Mouse (Mus musculus) 416B (cell line): Measurements from ENCODE around the gene Rsph4a.
"Not testable (repeated sequence)": the region's sequence is repeated elsewhere in the genome, so short reads cannot be mapped to it uniquely, and the experiment has no call there.

Experiments used
- DNase-seq: peaks from one replicate; pipeline ENCODE4 v3.0.0; 2011; ENCODE audit warnings: low read depth

Gene Rsph4a

DNA sequence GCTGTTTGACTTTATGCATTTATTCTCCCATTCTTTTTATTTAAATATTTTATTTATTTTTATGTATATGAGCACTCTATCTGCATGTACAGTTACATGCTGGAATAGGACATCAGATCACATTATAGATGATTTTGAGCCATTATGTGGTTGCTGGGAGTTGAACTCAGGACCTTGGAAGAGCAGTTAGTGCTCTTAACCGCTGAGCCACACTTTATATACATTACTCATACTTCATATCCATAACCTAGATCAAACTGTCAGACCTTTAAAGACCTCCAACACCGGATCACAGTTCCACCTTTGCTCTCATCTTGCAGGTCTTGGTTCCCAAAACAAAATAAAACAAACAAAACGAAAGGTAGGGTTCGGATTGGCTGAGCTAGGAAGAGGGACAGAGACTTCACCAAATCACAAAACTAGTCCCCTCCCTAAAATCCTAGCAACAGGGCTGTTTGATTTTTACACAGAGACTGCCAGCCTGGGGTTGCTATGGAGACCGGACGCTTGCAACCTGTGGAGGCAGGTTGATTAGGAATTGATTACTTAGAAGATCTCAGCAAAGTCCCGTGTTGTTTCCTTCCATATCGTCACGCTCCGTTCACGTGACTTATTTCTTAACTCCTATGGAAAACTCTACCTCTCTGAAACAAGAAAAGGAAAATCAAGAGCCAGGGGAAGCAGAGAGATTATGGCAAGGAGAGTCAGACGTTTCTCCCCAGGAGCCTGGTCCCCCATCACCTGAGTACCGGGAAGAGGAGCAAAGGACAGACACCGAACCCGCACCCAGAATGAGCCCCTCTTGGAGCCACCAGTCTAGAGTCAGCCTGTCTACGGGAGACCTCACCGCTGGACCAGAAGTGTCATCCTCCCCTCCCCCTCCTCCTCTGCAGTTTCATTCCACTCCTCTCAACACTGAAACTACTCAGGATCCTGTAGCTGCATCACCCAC lies at the start of gene Rsph4a:
Gene Rsph4a, plus strand, starts transcription at position 582 of the 952 bp plus-strand sequence.
- no peak for DNase-seq

DNA sequence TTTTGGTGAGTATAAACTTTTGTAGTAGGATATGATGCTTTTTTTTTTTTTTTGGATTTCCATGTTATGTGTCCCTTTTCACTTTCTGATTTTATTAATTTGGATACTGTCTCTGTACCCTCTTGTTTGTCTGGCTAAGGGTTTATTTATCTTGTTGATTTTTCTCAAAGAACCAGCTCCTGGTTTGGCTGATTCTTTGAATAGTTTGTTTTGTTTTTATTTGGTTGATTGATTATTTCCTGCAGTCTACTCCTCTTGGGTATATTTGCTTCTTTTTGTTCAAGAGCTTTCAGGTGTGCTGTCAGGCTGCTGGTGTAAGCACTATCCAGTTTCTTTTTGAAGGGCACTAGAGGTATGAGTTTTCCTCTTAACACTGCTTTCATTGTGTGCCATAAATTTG lies 47.5 kb upstream of the Rsph4a start, which contains the start of gene Sult3a1:
Gene Sult3a1, plus strand, starts transcription at position 301 of the 400 bp plus-strand sequence.
- no peak for DNase-seq

DNA sequence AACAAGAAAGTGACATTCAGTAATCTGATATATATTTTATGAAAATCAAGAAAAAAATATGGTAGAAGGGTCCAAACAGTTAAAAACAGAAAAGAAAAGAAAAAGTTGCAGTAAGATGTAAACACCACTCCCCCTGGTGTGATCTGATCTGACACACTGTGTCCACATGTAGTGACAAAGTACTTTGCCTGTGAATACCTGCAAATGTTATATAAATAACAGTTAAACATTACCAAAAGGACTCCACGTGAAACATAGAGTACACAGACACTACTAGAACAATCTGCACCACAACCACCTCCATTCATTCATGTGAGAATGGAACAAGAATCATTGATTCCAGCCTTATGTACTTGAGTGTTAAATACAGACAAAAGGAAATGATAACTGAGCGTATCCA lies 38.9 kb upstream of the Rsph4a start:
- DNase-seq, result no peak

DNA sequence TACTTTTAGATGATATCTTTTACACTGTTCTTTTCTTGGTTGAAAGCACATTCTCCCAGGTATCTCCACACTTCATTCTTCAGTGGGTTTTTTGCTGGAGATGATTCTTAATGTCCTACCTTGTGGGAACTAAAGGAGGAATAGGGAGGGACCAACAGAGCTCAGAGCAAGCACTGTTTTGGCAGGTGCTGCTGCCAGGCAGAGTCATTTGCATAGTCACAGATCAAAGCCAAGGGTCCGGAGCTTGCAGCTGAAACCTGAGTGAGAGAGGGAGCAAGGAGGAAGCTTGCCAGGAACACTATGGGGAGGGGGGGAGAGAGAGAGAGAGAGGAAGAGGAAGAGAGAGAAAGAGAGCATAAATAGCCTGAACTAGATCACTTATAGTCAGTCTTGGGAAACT lies 34.5 kb upstream of the Rsph4a start:
- no peak for DNase-seq

DNA sequence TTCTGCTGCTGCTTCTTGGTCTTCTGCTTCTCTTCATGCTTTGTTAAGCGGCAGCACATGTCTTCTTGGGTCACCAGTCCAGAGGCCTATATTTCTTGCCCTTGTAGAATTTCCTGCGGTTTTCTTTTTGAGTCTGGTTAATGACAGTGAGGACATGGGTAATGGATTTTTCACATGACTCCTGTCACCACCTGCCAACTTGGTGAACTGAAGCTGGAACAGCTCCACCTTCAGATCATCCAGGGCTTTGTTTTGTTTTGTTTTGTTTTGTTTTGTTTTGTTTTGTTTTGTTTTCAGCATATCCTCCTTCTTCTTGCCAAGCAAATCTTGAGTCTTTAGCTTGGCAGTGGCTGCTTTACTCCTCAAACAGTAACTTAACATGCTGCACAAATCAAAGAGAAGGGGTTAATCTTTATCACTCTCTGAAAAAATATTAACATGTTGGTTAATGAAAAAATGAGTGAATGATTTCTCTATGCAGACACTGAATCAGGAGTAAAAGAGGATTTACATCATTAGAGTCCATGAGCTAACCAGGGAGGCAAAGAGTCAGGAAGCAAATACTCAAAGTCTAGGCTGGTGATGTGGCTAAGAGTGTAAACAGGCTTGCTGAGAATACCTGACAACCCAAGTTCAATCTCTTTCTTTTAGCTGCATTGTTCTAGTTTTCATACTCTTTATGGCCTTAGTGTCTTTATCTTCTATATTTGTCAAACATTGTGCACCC lies 32.1 kb upstream of the Rsph4a start:
- no peak for DNase-seq

DNA sequence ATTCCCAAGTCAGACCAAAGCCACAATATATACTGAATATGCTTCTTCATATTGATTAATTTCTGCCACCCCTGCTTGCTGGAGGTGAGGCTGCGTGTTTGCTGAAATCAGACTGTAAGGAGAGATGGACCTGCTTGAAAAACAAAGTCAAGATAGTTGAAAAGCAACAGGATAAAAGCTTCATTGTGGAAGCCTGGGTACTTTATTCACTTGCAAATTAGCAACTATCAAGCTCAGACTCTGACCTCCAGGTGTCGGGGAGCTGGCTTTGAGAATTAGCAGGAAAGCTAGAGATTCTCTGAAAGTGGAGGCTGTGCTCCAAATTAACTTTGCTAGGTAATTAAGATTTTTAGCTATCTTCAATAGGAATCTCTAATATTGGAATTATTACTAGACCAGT lies 22.5 kb upstream of the Rsph4a start:
- not testable (repeated sequence) for DNase-seq

DNA sequence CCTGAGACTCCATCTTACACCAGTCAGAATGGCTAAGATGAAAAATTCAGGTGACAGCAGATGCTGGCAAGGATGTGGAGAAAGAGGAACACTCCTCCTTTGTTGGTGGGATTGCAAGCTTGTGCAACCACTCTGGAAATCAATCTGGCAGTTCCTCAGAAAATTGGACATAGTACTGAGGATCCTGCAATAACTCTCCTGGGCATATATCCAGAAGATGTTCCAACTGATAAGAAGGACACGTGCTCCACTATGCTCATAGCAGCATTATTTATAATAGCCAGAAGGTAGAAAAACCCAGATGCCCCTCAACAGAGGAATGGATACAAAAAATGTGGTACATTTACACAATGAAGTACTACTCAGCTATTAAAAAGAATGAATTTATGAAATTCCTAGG lies 3.4 kb upstream of the Rsph4a start:
- not testable (repeated sequence) for DNase-seq

DNA sequence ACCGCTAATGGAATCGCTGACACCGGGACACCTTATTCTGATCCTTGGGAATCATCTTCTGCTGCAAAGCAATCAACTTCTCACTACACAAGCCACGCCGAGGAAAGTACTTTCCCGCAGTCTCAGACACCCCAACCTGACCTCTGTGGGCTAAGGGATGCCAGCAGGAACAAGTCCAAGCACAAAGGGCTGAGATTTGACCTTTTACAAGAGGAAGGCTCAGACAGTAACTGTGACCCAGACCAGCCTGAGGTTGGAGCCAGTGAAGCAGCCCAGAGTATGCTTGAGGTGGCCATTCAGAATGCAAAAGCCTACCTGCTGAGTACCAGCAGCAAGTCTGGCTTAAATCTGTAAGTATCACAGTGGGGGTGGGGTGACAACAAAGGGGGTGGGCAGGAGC lies 578 bp downstream of the Rsph4a start:
- no peak for DNase-seq

DNA sequence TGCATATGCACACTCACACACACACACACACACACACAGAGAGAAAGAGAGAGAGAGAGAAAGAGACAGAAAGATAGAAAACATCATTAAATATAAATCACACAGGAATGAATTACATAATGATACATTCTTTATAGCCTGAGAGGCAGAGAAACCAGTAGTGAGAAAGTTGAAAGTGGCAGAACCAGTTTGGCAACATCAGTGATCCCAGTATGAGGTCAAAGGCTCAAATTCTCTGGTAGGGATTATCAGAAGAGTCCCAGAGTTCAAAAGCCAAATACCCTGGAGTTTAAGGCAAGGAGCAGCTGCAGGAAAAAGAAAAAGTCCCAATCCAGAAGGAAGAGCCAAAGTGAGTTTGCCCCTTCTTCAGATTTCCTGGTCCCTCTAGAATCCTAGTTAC lies 35.8 kb downstream of the Rsph4a start:
- DNase-seq, result no peak

DNA sequence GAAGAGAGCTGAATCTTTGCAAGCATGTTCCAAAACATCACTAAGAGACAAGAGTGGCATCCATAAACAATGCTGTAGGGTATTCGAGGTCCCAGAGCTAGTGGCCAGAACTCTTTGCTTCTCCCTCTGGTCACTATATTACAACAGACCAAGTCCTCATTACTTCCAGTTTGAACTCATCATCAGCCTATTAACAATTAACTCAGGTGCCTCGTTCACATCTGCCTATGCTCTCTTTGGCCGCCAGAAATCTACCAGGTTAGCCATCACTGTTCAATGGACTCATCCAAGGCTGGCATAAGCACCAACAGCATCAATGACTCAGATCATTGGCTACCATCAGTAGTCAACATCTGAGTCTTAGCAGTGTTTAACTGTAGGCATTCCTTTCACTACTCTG lies 40.5 kb downstream of the Rsph4a start:
- no peak for DNase-seq

DNA sequence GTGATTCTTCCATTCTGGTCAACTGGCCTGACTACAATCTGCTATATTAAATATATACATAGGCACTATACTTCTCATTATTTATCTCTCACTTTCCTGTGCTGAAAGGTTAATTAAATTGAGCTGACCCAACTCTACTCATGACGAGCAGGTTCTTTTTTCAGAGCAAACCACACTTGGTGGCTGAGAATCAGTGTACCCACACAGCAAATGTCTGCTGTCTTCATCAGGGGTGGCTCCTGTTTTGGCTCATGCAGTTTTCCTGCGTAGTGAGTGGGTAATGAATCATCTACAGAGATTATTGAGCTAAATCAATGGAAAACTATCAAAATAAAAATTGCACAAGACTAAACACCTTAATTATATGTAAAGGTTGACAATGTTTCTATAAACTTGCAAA lies 41.4 kb downstream of the Rsph4a start:
- no peak for DNase-seq

DNA sequence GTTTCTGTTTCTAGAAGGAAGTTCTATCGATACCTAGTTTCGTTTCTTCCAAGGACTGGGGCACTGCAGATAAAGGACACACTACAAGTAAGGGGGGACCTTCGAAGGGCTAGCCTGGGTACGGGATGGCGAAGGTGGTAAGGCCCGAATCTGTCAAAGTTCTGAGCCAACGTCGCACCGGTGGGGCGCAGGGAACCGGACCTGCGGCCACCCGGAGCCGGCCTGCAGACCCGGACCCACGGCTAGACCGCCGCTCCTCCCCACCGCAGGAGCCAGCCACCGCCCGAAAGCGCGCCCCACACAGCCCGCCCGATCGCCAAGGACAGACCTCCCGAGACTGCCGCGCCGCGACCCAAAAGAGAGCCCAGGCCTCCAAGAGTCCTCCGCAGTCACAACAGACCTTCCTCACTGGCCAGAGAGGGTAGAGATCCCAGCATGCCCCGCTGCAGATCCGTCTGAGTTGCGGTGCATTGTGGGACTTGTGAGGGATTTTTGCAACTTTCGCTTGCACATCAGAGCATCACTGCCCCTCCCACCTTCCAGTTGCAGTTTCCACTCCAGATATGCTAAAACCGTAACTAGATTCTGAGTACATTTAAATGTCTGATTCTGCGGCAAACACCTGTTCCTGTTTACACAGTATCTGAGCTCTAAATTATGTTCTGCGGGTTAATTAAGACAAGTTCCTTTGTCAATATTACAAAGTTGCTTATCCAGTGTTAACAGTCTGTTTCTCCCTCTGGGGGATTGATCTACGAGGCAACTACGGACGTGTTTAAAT lies 46.1 kb downstream of the Rsph4a start, which contains the start of gene Zup1:
Gene Zup1, minus strand, starts transcription at position 467 of the 781 bp plus-strand sequence.
- DNase-seq, result peak; percentile 92

DNA sequence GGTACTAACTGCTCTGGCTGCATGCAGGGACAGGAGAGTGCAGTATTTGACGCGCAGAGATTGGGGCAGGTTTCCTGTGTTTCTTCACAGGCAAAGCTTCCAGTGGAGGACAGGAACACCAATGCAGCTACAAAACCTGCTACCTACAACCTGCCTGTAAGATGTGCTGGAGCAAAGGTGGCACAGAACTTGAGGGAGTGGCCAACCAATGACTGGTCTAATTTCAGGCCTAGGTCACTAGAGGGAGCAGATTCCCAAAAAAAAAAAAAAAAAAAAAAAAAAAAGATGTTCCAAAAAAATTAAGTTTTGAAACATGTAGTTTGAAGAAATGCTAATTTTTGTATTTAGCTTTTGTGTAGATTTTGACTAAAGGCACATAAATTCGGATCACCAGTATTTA lies 47.6 kb downstream of the Rsph4a start:
- no peak for DNase-seq
